ENCODE assay signal across 8 mouse cellular contexts in genomic region chr6:129543709-129544606, GRCm38 (mm10). TPM values are rescaled to one million over a fixed set of nuclear protein-coding genes. Genes with fewer than 3 reads are reported as not detected.
DNase-seq lines count a peak whose midpoint lies in the region; ATAC-seq and TF ChIP-seq lines count a peak whose summit lies in the region.

No protein-coding gene starts in this region.

- H3K4me3 ChIP-seq in thymus, adult 2 months (ENCODE audit: control insufficient read depth, insufficient read depth, low read length): no peak overlapping the region

- no peak for TF ChIP-seq CTCF in thymus, adult 2 months (IDR thresholded peaks at IDR 0.05; ENCODE audit: borderline replicate concordance, control insufficient read depth, extremely low read depth, insufficient read depth, low read length, poor library complexity)

- TF ChIP-seq POLR2A in thymus, adult 2 months (IDR thresholded peaks at IDR 0.05; ENCODE audit: control insufficient read depth, extremely low read depth, insufficient read depth, low read length, poor library complexity): no peak

- WGBS in thymus, adult 2 months: 87% methylated on average over 6 of the region's 6 CpGs

- H3K27ac ChIP-seq in thymus, adult 2 months (ENCODE audit: control insufficient read depth, insufficient read depth, low read length): no peak overlapping the region

- peak; percentile 75 for ATAC-seq in megakaryocyte, adult 5-6 weeks (ENCODE audit: poor library complexity, severe bottlenecking)

- peak; percentile 54 for DNase-seq in thymus, adult 2 months
- DNase-seq in thymus, adult 18-20 months: no peak
- peak; percentile 74 for DNase-seq in cerebellum, adult 9-10 months
- DNase-seq in forelimb bud, embryonic 11.5 days (ENCODE audit: low read depth, low spot score): peak; percentile 55
- DNase-seq in hindlimb bud, embryonic 11.5 days (ENCODE audit: extremely low spot score, low read depth, low spot score): peak; percentile 47
- peak; percentile 78 to 87 for DNase-seq in left cerebral cortex, adult 18-20 months (ENCODE audit: low spot score in 2 of 2)
- peak; percentile 76 for DNase-seq in right cerebral cortex, postnatal 14 days

- H3K4me1 ChIP-seq in thymus, adult 2 months (replicated peaks; ENCODE audit: control insufficient read depth, insufficient read depth, low read length): no peaks in the 10 kb centered on the region

- H3K27me3 ChIP-seq in thymus, adult 2 months (ENCODE audit: control insufficient read depth, insufficient read depth, low read length): no peaks in the 10 kb centered on the region

- peaks cover 3% of the 10 kb centered on the region; the same call in 1 of the 2 replicates for H3K36me3 ChIP-seq in thymus, adult 2 months (ENCODE audit: control insufficient read depth, insufficient read depth, low read length)

RNA-seq across cellular contexts. Expression of gene Gabarapl1, which starts 11.0 kb away (rescaled TPM):
- polyA plus RNA-seq in thymus, adult 2 months (2012; rRNA removed): 24.6 and 29.8 TPM in 2 replicates
- total RNA-seq in left cerebral cortex, adult 18-20 months (2021): 100 to 1,000 TPM; 814 to 828 TPM
- 5.6 and 7.4 TPM in 2 replicates for total RNA-seq in megakaryocyte, adult 5-6 weeks (2015)
- total RNA-seq in megakaryocyte, adult 5-6 weeks (2017): 17.6 and 20.7 TPM in 2 replicates

RNA-seq across cellular contexts. Expression of gene Tmem52b, which starts 31.6 kb away (rescaled TPM):
- polyA plus RNA-seq in thymus, adult 2 months (2012; rRNA removed): 0.18 TPM in 1 of 2 replicates, not detected in the other
- not detected for total RNA-seq in left cerebral cortex, adult 18-20 months (2021)
- not detected in 2 replicates for total RNA-seq in megakaryocyte, adult 5-6 weeks (2015)
- total RNA-seq in megakaryocyte, adult 5-6 weeks (2017): not detected in 2 replicates

RNA-seq across cellular contexts. Expression of gene Klre1, which starts 33.7 kb away (rescaled TPM):
- 0.23 and 0.44 TPM in 2 replicates for polyA plus RNA-seq in thymus, adult 2 months (2012; rRNA removed)
- not detected for total RNA-seq in left cerebral cortex, adult 18-20 months (2021)
- total RNA-seq in megakaryocyte, adult 5-6 weeks (2015): 3.9 and 7.2 TPM in 2 replicates
- 4.1 and 8.3 TPM in 2 replicates for total RNA-seq in megakaryocyte, adult 5-6 weeks (2017)

RNA-seq across cellular contexts. Expression of gene Olr1, which starts 37.0 kb away (rescaled TPM):
- polyA plus RNA-seq in thymus, adult 2 months (2012; rRNA removed): 0.13 and 0.19 TPM in 2 replicates
- total RNA-seq in left cerebral cortex, adult 18-20 months (2021): not detected
- total RNA-seq in megakaryocyte, adult 5-6 weeks (2015): 10.0 and 12.9 TPM in 2 replicates
- total RNA-seq in megakaryocyte, adult 5-6 weeks (2017): 9.6 and 13.9 TPM in 2 replicates

RNA-seq across cellular contexts. Expression of gene Klrd1, which starts 47.6 kb away (rescaled TPM):
- 0.60 and 1.1 TPM in 2 replicates for polyA plus RNA-seq in thymus, adult 2 months (2012; rRNA removed)
- not detected for total RNA-seq in left cerebral cortex, adult 18-20 months (2021)
- 20.4 and 41.6 TPM in 2 replicates for total RNA-seq in megakaryocyte, adult 5-6 weeks (2015)
- 14.1 and 18.1 TPM in 2 replicates for total RNA-seq in megakaryocyte, adult 5-6 weeks (2017)

Comparison
In these comparisons a context has a peak if more than half of its experiments do, and no peak if none do; other contexts are left out.
1. DNase-seq: peak in thymus, adult 2 months (single experiment), cerebellum, adult 9-10 months (single experiment), forelimb bud, embryonic 11.5 days (single experiment), hindlimb bud, embryonic 11.5 days (single experiment), left cerebral cortex, adult 18-20 months (2 of 2) and right cerebral cortex, postnatal 14 days (single experiment); none in thymus, adult 18-20 months (0 of 2).
2. RNA of gene Gabarapl1, which starts 11.0 kb away (total RNA-seq): 814 to 828 TPM in left cerebral cortex, adult 18-20 months; 5.6 to 20.7 TPM in megakaryocyte, adult 5-6 weeks; every median in the first group is over 10 times any median in the second.
3. RNA of gene Klre1, which starts 33.7 kb away (total RNA-seq): 3.9 to 8.3 TPM in megakaryocyte, adult 5-6 weeks; not detected in left cerebral cortex, adult 18-20 months; every median in the first group is over 4 times any median in the second.